Mouse (Mus musculus): Measurements from ENCODE around the gene Pcdh18. TPM values are rescaled to one million over a fixed set of nuclear protein-coding genes. Genes with fewer than 3 reads are reported as not detected.

The Pcdh18 gene
- polyA plus RNA-seq, 1 experiment from 2014 or later = 89.4 TPM

GRCm38 (mm10) chr3:49752766-49753165 lies 4.4 kb downstream of the Pcdh18 start:
- ATAC-seq (ENCODE audit: insufficient number of reproducible peaks, low FRiP score, low TSS enrichment, low read depth) = no peak
- Histone ChIP-seq H3K4me2 (replicated peaks) (peak overlapping the region; percentile 54), H3K9ac (peak overlapping the region; percentile 39; the same call in 1 of the 2 replicates), H3K27ac (replicated peaks) (peak overlapping the region; percentile 71), H3K36me3 (peaks cover 39% of the 10 kb centered on the region), H3K27me3 (no peaks in the 10 kb centered on the region), H3K4me1 (peaks cover 32% of the 10 kb centered on the region), H3K9me3 (replicated peaks) (no peaks in the 10 kb centered on the region), H3K4me3 (replicated peaks) (peak overlapping the region; percentile 60)
- WGBS = 41% methylated on average over 4 of the region's 4 CpGs

GRCm38 (mm10) chr3:49749491-49750284 lies 7.4 kb downstream of the Pcdh18 start:
- WGBS = 36% methylated on average over 8 of the region's 8 CpGs
- H3K36me3 ChIP-seq = peaks cover 61% of the 10 kb centered on the region
- H3K4me2 ChIP-seq (replicated peaks) = peak overlapping the region; percentile 8
- no peak for ATAC-seq (ENCODE audit: insufficient number of reproducible peaks, low FRiP score, low TSS enrichment, low read depth)
- H3K4me1 ChIP-seq = peaks cover 27% of the 10 kb centered on the region
- H3K27me3 ChIP-seq = no peaks in the 10 kb centered on the region
- H3K27ac ChIP-seq (replicated peaks) = 0 out of 2 replicates have a peak overlapping the region, but pooled peaks have one; percentile 2
- no peak overlapping the region for H3K9ac ChIP-seq
- 0 out of 2 replicates have a peak overlapping the region, but pooled peaks have one; percentile 4 for H3K4me3 ChIP-seq (replicated peaks)
- no peaks in the 10 kb centered on the region for H3K9me3 ChIP-seq (replicated peaks)

GRCm38 (mm10) chr3:49748054-49748453 lies 9.1 kb downstream of the Pcdh18 start:
- no peaks in the 10 kb centered on the region for H3K27me3 ChIP-seq
- H3K27ac ChIP-seq (replicated peaks) = no peak overlapping the region
- H3K9me3 ChIP-seq (replicated peaks) = no peaks in the 10 kb centered on the region
- H3K4me1 ChIP-seq = peaks cover 26% of the 10 kb centered on the region
- no peak overlapping the region for H3K4me3 ChIP-seq (replicated peaks)
- H3K4me2 ChIP-seq (replicated peaks) = no peak overlapping the region
- H3K9ac ChIP-seq = no peak overlapping the region
- H3K36me3 ChIP-seq = peaks cover 71% of the 10 kb centered on the region
- WGBS = 92% methylated on average over 1 of the region's 1 CpGs
- ATAC-seq (ENCODE audit: insufficient number of reproducible peaks, low FRiP score, low TSS enrichment, low read depth) = no peak

GRCm38 (mm10) chr3:49739061-49739460 lies 18.1 kb downstream of the Pcdh18 start:
- H3K9ac ChIP-seq = no peak overlapping the region
- WGBS = 78% methylated on average over 2 of the region's 2 CpGs
- no peak overlapping the region for H3K4me3 ChIP-seq (replicated peaks)
- peaks cover 8% of the 10 kb centered on the region; the same call in 1 of the 2 replicates for H3K36me3 ChIP-seq
- no peak overlapping the region for H3K27ac ChIP-seq (replicated peaks)
- H3K27me3 ChIP-seq = no peaks in the 10 kb centered on the region
- ATAC-seq (ENCODE audit: insufficient number of reproducible peaks, low FRiP score, low TSS enrichment, low read depth) = no peak
- H3K9me3 ChIP-seq (replicated peaks) = no peaks in the 10 kb centered on the region
- no peaks in the 10 kb centered on the region for H3K4me1 ChIP-seq
- no peak overlapping the region for H3K4me2 ChIP-seq (replicated peaks)

DNA sequence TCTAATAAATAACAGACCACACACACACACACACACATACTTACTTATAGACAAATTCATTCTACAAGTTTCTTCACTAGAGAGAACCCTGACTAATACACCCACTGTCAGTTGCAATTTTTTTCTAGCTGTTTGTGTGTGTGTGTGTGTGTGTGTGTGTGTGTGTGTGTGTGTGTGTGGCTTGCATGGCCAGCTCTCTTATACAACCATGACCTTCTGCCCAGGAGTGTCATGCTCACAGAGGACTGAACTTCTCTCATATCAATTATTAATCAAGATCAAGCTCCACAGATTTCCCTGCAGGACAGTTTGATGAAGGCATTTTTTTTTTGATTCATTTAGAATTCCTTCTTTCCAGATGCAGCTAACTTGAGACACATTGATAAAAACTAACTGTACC lies 18.6 kb downstream of the Pcdh18 start:
- Histone ChIP-seq H3K9ac (no peak overlapping the region), H3K27ac (replicated peaks) (no peak overlapping the region), H3K9me3 (replicated peaks) (no peaks in the 10 kb centered on the region), H3K4me3 (replicated peaks) (no peak overlapping the region), H3K4me1 (no peaks in the 10 kb centered on the region), H3K27me3 (no peaks in the 10 kb centered on the region), H3K36me3 (peaks cover 4% of the 10 kb centered on the region; the same call in 1 of the 2 replicates), H3K4me2 (replicated peaks) (no peak overlapping the region)
- ATAC-seq (ENCODE audit: insufficient number of reproducible peaks, low FRiP score, low TSS enrichment, low read depth) = no peak

DNA sequence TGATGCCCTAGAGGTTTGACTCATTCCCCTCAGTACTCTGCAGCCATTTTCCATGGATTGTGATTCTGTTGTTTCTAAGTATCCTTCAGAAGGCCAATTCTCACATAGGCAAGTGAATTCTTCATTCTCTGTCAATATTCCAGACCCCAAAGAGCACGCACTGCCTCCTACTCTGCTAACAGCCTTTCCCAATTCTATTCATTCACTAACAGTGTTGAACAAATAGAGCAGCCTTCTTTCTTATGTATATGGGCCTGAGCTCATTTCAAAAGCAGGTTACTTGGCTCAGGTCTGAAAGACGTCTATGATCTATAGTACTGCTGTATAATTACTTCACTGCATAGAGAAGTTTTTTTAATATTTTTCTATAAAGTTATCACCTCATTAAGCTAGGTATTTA lies 50.6 kb downstream of the Pcdh18 start:
- Histone ChIP-seq H3K4me3 (replicated peaks) (no peak overlapping the region), H3K4me2 (replicated peaks) (no peak overlapping the region), H3K36me3 (no peaks in the 10 kb centered on the region), H3K9ac (no peak overlapping the region), H3K4me1 (no peaks in the 10 kb centered on the region), H3K27me3 (no peaks in the 10 kb centered on the region), H3K27ac (replicated peaks) (no peak overlapping the region), H3K9me3 (replicated peaks) (no peaks in the 10 kb centered on the region)
- no peak for ATAC-seq (ENCODE audit: insufficient number of reproducible peaks, low FRiP score, low TSS enrichment, low read depth)
- WGBS = 82% methylated on average over 2 of the region's 2 CpGs

- Histone ChIP-seq H3K27me3 (no peaks in the 10 kb centered on the region), H3K4me3 (replicated peaks) (no peak overlapping the region), H3K27ac (replicated peaks) (no peak overlapping the region), H3K9ac (no peak overlapping the region), H3K4me2 (replicated peaks) (no peak overlapping the region), H3K4me1 (no peaks in the 10 kb centered on the region), H3K36me3 (no peaks in the 10 kb centered on the region), H3K9me3 (replicated peaks) (no peaks in the 10 kb centered on the region)
- no peak for ATAC-seq (ENCODE audit: insufficient number of reproducible peaks, low FRiP score, low TSS enrichment, low read depth)
- WGBS = 36% methylated on average over 2 of the region's 2 CpGs
Measured at GRCm38 (mm10) chr3:49699951-49700350, 57.2 kb downstream of the Pcdh18 start.
